Mouse (Mus musculus) ES-Bruce4 (cell line): ENCODE data around the gene Tubb3. TPM values are rescaled to one million over a fixed set of nuclear protein-coding genes. Genes with fewer than 3 reads are reported as not detected.
"Not testable (repeated sequence)": the region's sequence is repeated elsewhere in the genome, so short reads cannot be mapped to it uniquely, and the experiment has no call there.

Experiments used
- H3K27ac ChIP-seq: 2 replicates; pipeline ENCODE4 v1.5.1; 2012; ENCODE audit warnings: low read length, inconsistent platforms; ENCODE audit not compliant: insufficient read depth
- H3K27me3 ChIP-seq: 2 replicates; pipeline ENCODE4 v1.6.1; 2012; ENCODE audit warnings: mild to moderate bottlenecking, low read length, inconsistent platforms; ENCODE audit not compliant: control insufficient read depth, poor library complexity, insufficient read depth, severe bottlenecking
- H3K36me3 ChIP-seq: 2 replicates; pipeline ENCODE4 v1.6.1; 2012; ENCODE audit warnings: inconsistent platforms, mild to moderate bottlenecking, low read length, moderate library complexity; ENCODE audit not compliant: control insufficient read depth, poor library complexity, insufficient read depth, severe bottlenecking
- H3K4me1 ChIP-seq: one replicate; pipeline ENCODE4 v1.8.1; 2011; ENCODE audit warnings: low read length; ENCODE audit not compliant: control insufficient read depth, insufficient read depth
- H3K4me3 ChIP-seq: 2 replicates; pipeline ENCODE4 v1.5.1; 2011; ENCODE audit warnings: low read depth, mild to moderate bottlenecking, low read length
- H3K9ac ChIP-seq: 2 replicates; pipeline ENCODE4 v1.6.1; 2012; ENCODE audit warnings: low read depth, mild to moderate bottlenecking, inconsistent platforms; ENCODE audit not compliant: poor library complexity, severe bottlenecking
- H3K9me3 ChIP-seq: replicated peaks from 2 replicates; pipeline ENCODE4 v1.6.1; 2012; ENCODE audit warnings: mild to moderate bottlenecking, low read length, inconsistent platforms; ENCODE audit not compliant: control insufficient read depth, poor library complexity, insufficient read depth, severe bottlenecking
- CTCF ChIP-seq: IDR thresholded peaks from one replicate; pipeline ENCODE4 v1.8.1; 2011; ENCODE audit warnings: low read depth, low read length
- EP300 ChIP-seq: IDR thresholded peaks from 2 replicates; pipeline ENCODE4 v1.6.1; 2011; ENCODE audit warnings: low read depth, low read length; ENCODE audit not compliant: insufficient read depth
- POLR2A ChIP-seq: IDR thresholded peaks from one replicate; pipeline ENCODE4 v1.8.1; 2011; ENCODE audit warnings: low read length; ENCODE audit not compliant: insufficient read depth
- polyA plus RNA-seq: library from polyadenylated mRNA; stranded (reverse); fragments of >200 nt; gene quantifications from 2 replicates; pipeline ENCODE4 v1.2.4, GENCODE M21; 2011; ENCODE audit warnings: low read depth; ENCODE audit not compliant: missing spikeins, insufficient read depth, insufficient read length

Tubb3 gene
- polyA plus RNA-seq, 1 experiment = 20.1 TPM

DNA sequence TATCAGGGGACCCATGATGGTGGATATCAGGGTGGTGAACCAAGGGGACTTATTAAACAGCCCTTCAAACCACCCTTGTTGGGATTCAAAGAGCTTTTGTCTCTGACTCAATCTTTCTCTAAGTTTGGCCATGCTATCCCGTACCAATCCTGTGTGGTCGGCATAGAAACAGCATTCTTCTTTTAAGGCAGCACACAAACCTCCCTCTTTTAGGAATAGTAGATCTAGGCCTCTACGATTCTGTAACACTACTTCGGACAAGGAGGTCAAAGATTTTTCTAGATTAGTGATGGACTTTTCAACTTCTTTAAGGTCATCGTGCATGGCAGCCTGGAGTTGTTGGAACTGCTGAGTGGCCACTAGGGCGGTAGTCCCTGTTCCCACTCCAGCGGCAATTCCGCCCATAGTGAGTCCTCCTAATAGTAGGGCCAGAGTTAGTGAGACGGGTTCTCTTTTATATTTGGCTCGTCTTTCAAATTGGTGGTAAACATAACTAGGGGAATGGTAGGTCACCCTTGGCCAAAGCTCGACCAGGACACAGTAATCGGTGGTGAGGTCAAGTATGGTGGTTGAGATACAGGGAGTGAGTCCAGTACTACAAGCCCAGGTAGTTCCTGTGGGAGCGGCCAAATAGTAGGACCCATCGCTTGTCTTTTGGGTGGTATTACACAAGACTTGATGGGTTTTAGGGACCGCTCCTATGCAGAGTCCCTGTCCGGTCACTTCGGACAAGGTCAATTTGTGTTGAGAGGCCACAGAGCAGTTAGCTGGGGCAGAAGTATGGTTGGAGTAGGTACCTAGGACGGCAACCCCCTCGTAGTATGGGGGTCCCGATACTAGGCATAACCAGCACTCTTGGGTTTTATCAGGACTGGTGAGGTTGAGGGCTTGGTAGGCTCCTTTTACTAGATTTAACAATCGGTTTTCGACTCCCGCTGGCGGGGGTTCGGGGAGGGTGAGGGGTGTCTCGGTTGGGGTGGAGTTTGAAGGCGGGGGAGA lies 15.6 kb downstream of the Tubb3 start:
- Histone ChIP-seq H3K4me1 (no peaks in the 10 kb centered on the region), H3K27me3 (no peaks in the 10 kb centered on the region), H3K36me3 (no peaks in the 10 kb centered on the region), H3K27ac (no peak overlapping the region), H3K9ac (no peak overlapping the region), H3K9me3 (peaks cover 48% of the 10 kb centered on the region), H3K4me3 (no peak overlapping the region)
- TF ChIP-seq CTCF (no peak), EP300 (no peak), POLR2A (no peak)

DNA sequence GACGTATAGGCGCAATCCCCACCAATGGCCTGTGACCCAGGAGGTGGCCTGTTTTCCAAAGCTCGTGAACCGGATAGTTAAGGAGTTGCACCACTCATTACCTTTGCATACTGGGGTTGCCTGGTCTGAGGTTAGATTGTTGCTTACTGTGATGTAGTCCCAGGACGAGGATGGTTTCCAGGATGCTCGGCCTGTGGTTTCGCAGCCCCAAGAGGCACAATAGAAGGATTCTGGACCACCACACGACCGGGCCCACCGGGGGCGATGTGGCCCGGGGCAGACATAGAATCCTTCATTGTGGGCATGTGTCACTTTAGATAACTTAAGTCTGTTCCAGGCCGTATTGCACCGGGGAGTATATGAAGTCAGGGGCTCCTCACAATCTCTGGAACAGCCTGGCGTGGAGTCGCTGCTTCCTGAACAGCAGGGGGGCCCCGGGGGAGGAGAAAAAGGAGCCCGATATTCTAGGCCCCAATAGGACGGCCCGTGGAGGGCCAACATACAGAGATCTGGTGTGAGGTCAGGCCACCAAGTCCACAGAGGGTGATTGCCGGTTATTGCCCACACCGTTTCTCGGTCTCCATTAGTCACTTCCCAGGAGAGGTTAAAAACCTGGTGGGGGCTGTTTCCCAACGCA lies 16.5 kb downstream of the Tubb3 start:
- H3K27me3 ChIP-seq = no peaks in the 10 kb centered on the region
- H3K4me3 ChIP-seq = no peak overlapping the region
- H3K9ac ChIP-seq = no peak overlapping the region
- peaks cover 58% of the 10 kb centered on the region for H3K9me3 ChIP-seq
- H3K4me1 ChIP-seq = no peaks in the 10 kb centered on the region
- H3K27ac ChIP-seq = no peak overlapping the region
- TF ChIP-seq EP300 (no peak), CTCF (no peak), POLR2A (no peak)
- no peaks in the 10 kb centered on the region for H3K36me3 ChIP-seq

DNA sequence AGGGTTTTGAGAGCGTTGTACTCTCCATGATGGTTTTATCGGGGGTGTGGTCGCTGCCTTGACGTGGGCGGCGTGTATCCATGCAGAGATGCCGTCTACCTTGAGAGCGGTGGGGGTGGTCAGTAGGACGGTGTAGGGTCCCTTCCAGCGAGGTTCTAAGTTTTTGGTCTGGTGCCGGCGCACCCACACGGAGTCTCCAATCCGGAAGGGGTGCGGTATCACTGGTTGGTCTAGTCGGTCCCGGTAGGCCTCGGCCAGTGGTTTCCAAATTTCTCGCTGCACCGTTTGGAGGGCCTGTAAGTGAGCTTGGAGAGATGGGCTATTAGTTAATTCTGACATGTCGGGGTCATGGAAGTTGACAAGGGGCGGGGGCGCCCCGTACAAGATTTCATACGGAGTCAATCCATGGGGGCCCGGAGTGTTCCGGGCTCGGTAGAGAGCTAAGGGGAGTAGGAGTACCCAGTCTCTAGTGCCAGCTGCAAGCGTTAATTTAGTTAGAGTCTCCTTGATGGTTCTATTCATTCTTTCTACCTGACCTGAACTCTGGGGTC lies 17.2 kb downstream of the Tubb3 start:
- Histone ChIP-seq H3K9ac (no peak overlapping the region), H3K36me3 (no peaks in the 10 kb centered on the region), H3K4me3 (no peak overlapping the region), H3K9me3 (peaks cover 64% of the 10 kb centered on the region), H3K27me3 (no peaks in the 10 kb centered on the region), H3K27ac (no peak overlapping the region), H3K4me1 (no peaks in the 10 kb centered on the region)
- no peak for TF ChIP-seq EP300

DNA sequence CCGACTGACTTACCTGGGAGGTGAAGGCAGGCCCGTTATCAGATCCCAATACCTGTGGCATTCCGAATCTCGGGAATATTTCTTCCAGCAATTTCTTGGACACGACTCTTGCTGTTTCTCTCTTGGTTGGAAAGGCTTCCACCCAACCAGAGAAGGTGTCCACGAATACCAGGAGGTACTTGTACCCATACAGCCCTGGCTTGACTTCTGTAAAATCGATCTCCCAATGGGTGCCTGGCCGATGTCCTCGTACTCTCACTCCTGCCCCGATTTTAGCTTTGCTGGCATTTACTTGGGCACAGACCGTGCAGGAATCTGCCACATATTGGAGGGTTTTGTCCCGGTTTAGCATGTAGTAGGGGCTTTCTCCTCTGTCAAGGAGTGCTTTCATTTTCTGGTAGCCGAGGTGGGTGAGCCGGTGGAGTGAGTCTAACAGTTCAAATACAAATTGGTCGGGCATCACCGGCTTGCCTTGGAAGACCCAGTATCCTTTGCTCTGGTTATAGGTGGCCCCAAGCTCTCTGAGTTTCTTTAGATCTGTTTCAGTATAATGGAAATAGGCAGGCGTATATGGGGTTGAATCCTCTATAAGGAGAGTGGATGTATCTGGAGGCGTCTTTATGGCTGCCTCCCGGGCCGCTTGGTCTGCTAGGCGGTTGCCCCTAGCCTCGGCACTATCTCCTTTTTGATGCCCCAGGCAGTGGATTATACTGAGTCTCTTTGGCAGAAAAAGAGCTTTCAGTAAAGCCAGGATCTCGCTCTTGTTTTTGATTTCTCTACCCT lies 17.9 kb downstream of the Tubb3 start:
- H3K4me3 ChIP-seq = no peak overlapping the region
- H3K4me1 ChIP-seq = no peaks in the 10 kb centered on the region
- peaks cover 66% of the 10 kb centered on the region for H3K9me3 ChIP-seq
- TF ChIP-seq CTCF (no peak), EP300 (no peak), POLR2A (no peak)
- no peak overlapping the region for H3K9ac ChIP-seq
- no peaks in the 10 kb centered on the region for H3K27me3 ChIP-seq
- H3K36me3 ChIP-seq = no peaks in the 10 kb centered on the region
- no peak overlapping the region for H3K27ac ChIP-seq

DNA sequence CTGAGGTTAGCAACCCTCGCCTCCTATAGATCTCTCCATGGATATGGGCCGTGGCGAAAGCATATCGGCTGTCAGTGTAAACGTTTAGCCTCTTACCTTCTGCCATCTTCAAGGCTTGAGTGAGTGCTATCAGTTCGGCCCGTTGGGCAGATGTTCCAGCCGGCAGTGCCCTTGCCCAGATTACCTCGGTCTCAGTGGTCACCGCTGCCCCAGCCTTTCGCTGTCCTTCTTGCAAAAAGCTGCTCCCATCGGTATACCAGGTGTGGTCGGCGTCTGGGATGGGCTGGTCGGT lies 18.4 kb downstream of the Tubb3 start:
- H3K4me3 ChIP-seq, H3K27me3 ChIP-seq, H3K27ac ChIP-seq, H3K36me3 ChIP-seq, H3K9ac ChIP-seq, H3K4me1 ChIP-seq: not testable (repeated sequence)
- peaks cover 70% of the 10 kb centered on the region for H3K9me3 ChIP-seq

DNA sequence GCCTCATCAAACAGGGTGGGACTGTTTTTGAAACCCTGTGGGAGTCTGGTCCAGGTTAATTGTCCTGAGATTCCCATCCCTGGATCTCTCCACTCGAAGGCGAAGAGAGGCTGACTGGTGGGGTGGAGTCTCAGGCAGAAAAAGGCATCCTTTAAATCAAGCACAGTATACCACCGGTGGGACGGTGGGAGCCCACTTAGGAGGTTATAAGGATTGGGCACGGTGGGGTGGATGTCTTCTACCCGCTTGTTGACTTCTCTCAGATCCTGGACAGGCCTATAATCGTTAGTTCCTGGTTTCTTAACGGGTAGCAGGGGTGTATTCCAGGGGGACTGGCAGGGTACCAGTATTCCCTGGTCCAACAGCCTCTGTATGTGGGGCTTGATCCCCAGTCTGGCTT lies 19.7 kb downstream of the Tubb3 start:
- H3K4me3 ChIP-seq, H3K36me3 ChIP-seq, H3K4me1 ChIP-seq, H3K27ac ChIP-seq, H3K9ac ChIP-seq, H3K27me3 ChIP-seq: not testable (repeated sequence)
- H3K9me3 ChIP-seq = peaks cover 75% of the 10 kb centered on the region
